Mouse (Mus musculus): ENCODE measurements around the gene Rapgef5.

Rapgef5 gene

GRCm38 (mm10) chr12:117619523-117620023 is 103.3 kb downstream of the Rapgef5 start:
- DNase-seq, result no peak

GRCm38 (mm10) chr12:117622972-117623371 is 106.7 kb downstream of the Rapgef5 start:
- DNase-seq, result no peak

GRCm38 (mm10) chr12:117627311-117627710 is 111.0 kb downstream of the Rapgef5 start:
- DNase-seq, result peak; percentile 19 to 45

GRCm38 (mm10) chr12:117628321-117629093 is 112.2 kb downstream of the Rapgef5 start:
- no peak for DNase-seq

- no peak for DNase-seq
Measured at GRCm38 (mm10) chr12:117632133-117632532, 115.9 kb downstream of the Rapgef5 start.

GRCm38 (mm10) chr12:117636139-117636772 is 120.0 kb downstream of the Rapgef5 start:
- no peak for DNase-seq

- no peak for DNase-seq
Measured at GRCm38 (mm10) chr12:117636969-117637368, 120.7 kb downstream of the Rapgef5 start.

- DNase-seq, result no peak
Measured at GRCm38 (mm10) chr12:117638833-117639232, 122.6 kb downstream of the Rapgef5 start.

- no peak for DNase-seq
Measured at GRCm38 (mm10) chr12:117639356-117640121, 123.3 kb downstream of the Rapgef5 start.

GRCm38 (mm10) chr12:117642512-117642911 is 126.2 kb downstream of the Rapgef5 start:
- DNase-seq, result no peak

- DNase-seq, result no peak
Measured at GRCm38 (mm10) chr12:117645771-117646170, 129.5 kb downstream of the Rapgef5 start.

- no peak for DNase-seq
Measured at GRCm38 (mm10) chr12:117653920-117654472, 137.7 kb downstream of the Rapgef5 start.

- DNase-seq, result no peak
Measured at GRCm38 (mm10) chr12:117656935-117657334, 140.7 kb downstream of the Rapgef5 start.

- no peak for DNase-seq
Measured at GRCm38 (mm10) chr12:117657766-117658165, 141.5 kb downstream of the Rapgef5 start.

- no peak for DNase-seq
Measured at GRCm38 (mm10) chr12:117658821-117659220, 142.5 kb downstream of the Rapgef5 start.

- peak; percentile 14 to 37 for DNase-seq
Measured at GRCm38 (mm10) chr12:117660361-117660760, 144.1 kb downstream of the Rapgef5 start.

GRCm38 (mm10) chr12:117661871-117662270 is 145.6 kb downstream of the Rapgef5 start:
- no peak for DNase-seq

- peak; percentile 26 to 73 for DNase-seq
Measured at GRCm38 (mm10) chr12:117663637-117664036, 147.4 kb downstream of the Rapgef5 start.

- DNase-seq, result no peak
Measured at GRCm38 (mm10) chr12:117664644-117665043, 148.4 kb downstream of the Rapgef5 start.

- DNase-seq, result no peak
Measured at GRCm38 (mm10) chr12:117666391-117666790, 150.1 kb downstream of the Rapgef5 start.

GRCm38 (mm10) chr12:117669610-117670400 is 153.5 kb downstream of the Rapgef5 start:
- no peak for DNase-seq

GRCm38 (mm10) chr12:117673188-117673587 is 156.9 kb downstream of the Rapgef5 start:
- no peak for DNase-seq

All from kidney, postnatal 25 days (tissue).